Mouse (Mus musculus) NIH3T3 (cell line): Measurements from ENCODE around the gene Fktn.
A peak's percentile ranks its signal among the peaks of the same experiment; 100 is the strongest.
"Not testable (repeated sequence)": the region's sequence is repeated elsewhere in the genome, so short reads cannot be mapped to it uniquely, and the experiment has no call there.

Experiments used
- DNase-seq: peaks from one replicate; pipeline ENCODE4 v3.0.0-alpha.2; 2012; ENCODE audit warnings: low read depth

Gene Fktn

DNA sequence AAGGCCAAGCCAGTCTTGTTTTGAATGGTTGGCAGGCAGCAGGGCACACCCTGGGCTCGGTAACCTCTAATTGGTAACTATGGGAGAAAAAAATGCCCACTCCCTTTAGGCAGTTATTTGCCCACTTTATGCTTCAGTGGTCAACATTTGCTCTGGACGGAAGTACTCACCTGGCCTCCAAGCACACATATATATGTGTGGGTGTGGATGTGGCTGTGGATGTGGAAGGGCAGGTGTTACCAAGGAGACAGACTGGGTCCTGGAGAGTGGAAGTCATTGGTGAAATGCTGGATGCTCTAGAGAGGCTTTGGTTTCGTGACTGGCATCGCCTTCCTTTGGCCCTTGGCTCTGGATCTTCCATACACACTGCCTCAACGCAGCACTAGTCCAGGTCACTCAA lies 58.2 kb downstream of the Fktn start:
- no peak for DNase-seq

GRCm38 (mm10) chr4:53773911-53774310 lies 60.1 kb downstream of the Fktn start:
- DNase-seq = no peak

DNA sequence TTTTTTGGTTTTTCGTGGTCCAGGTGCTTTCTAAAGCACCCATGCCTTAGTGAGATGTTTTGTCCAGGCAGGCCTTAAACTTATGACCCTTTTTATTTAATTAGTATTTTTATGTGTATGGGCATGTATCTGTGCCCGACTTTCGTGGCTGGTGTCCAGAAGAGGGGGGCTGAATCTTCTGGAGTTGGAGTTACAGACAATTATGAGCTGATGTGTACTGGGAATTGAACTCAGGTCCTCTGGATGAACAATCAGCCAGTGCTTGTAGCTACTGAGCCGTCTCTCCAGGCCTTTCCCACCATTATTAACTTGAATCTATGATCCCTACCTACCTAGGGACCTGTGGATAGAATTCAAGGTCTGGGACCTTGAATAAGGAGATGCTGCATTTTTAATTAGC lies 67.6 kb downstream of the Fktn start:
- no peak for DNase-seq

- no peak for DNase-seq
These were observed 68.6 kb downstream of the Fktn start for GRCm38 (mm10) chr4:53782216-53783070.

DNA sequence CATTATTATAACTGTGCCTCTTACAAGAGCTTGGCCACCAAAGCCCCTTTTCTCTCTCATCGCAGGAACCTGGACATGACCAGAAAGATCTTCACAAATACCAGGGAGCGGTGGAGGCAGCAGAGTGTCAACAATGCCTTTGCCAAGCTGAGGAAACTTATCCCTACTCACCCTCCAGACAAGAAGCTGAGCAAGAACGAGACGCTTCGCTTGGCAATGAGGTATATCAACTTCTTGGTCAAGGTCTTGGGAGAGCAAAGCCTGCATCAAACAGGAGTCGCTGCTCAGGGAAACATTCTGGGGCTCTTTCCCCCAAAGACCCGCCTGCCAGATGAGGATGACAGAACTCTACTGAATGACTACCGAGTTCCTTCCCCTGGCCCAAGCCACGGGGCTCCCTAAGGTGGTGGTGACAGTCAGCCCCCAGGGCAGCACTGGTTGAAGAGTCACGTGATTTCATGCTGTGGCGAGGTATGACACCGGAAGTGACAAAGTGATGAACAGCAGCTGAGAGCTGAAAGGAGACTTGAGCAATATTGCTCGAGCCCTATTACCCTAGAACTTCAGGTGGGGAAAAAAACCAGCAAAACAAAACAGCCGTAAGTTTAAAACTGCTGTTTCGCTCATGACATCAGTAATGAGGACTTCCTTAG lies 72.1 kb downstream of the Fktn start:
- no peak for DNase-seq

DNA sequence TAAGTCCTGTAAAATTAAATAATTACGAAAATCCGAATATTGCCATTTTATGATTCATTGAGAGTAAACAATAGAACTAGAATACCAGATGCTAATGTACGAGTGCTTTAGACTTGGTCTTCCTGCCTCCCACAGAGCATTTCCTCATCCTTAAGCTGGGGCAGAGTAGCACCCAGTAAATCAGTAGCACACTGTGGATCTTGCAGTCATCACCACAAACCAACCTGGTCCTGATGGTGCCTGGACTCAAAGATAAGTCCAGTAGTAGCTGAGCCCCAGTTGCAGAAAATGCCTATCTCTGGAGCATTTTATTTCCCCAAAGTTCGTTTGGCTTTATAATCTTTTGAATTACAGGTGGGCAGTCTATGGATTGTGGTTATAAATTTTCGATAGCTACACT lies 73.1 kb downstream of the Fktn start:
- no peak for DNase-seq

- no peak for DNase-seq
These were observed 75.5 kb downstream of the Fktn start for GRCm38 (mm10) chr4:53789346-53789745.

DNA sequence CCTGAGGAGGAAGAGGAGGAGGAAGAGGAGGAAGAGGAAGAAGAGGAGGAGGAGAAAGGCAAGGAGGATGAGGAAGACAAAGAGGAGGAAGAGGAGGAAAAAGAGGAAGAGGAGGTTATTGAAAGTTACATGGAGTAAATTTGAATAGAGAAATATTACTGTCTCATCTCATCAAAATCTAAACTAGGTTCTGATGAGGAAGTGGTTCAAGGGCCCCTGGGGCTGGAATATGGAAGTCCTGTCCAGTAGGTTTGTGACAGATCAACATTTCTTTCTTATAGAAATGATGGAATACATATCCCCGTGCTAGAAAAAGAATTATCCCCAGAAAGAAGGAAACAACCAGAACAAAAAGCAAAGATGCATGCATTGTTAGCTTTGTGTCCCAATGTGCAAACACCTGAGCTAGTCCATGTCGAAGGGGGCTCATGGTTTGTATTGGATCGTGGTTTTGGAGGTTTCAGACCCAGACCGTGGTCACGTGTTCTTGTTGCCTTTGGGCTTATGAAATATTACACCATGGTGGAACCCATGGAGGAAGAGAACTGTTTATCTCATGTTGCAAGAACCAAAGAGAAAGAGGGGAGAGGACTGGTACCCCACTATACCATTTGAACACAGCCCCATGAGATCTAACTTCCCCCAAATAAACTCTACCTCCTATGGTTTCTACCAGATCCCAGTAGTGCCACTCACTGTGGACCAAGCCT lies 80.6 kb downstream of the Fktn start:
- DNase-seq = no peak

DNA sequence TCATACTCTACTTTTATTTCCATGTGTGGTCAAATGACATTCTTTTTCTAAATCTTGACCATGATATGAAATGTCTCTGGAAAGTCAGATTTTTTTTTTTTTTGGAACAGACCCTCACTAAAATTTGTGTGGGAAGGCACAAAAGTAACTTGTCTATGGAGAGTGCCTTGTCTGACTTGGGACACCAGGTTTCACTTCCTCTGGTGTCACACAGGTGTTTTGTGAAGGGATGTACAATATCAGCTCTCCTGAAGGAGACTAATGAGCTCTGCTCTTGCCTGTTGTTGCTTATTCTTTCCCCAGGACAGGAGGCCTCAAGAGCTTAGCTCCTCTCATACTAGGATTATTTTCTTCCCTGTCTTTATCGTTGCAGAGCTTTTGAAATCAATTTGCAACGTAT lies 81.3 kb downstream of the Fktn start:
- DNase-seq = no peak

GRCm38 (mm10) chr4:53795706-53796105 lies 81.9 kb downstream of the Fktn start:
- no peak for DNase-seq

- DNase-seq = no peak
These were observed 83.3 kb downstream of the Fktn start for GRCm38 (mm10) chr4:53796865-53797772.

DNA sequence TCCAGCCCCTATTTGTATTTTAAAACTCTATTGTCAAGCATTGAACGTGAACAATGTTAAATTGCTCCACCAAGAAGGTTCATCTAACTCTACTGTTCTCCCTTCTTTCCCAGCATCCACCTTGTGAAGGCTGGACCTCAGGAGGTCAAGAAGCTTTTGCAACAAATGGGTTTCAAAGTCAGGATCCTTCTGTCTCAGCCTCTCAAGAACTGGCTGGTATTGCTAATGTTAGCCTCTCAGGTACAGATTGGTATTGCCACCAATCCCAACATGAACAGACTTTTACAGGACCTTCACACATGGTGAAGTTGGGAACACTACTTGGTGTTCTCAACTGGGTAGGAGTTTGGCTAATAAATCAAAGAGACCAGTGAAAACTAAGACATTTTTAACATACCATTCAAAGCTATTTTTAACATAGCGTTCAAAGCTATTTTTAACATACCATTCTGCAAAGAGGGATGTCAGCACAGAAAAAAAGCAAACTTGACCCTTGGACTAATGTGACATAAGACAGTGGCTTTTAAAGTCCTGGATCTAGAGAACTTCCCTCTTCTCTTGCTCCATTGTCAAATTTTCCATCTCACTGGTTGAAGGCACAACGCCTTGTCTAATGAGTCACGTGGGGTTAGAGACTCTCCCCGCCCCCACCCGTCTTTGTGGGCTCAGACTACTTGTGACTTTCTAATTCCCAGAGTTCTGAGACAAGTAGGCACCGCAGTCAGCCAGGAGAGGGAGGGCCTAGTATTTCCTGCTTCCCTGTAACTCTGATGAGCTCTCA lies 85.3 kb downstream of the Fktn start:
- DNase-seq = peak; percentile 12

DNA sequence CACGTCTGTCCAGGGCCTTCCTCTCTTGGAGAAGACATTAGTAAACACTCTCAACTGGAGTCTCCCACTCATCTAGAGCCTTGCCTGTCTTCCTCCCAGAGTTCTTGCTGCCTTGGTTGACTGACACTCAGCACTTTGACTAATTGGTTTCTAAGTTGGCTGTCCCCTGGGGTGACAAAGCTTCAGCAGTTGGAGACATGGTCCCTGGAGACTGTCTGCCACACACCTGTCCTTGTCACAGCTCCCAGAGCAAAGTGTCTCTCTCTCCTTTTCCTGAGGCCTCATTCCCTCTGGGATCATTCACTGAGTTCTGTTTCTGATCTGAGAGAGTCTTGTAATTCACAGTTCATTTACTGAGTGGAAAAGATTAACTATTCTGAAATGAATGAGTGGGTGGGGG lies 86.0 kb downstream of the Fktn start:
- DNase-seq = no peak

- DNase-seq = not testable (repeated sequence)
These were observed 89.9 kb downstream of the Fktn start for GRCm38 (mm10) chr4:53803674-53804073.

GRCm38 (mm10) chr4:53806428-53806827 lies 92.6 kb downstream of the Fktn start:
- not testable (repeated sequence) for DNase-seq

GRCm38 (mm10) chr4:53818320-53818719 lies 104.5 kb downstream of the Fktn start:
- no peak for DNase-seq

DNA sequence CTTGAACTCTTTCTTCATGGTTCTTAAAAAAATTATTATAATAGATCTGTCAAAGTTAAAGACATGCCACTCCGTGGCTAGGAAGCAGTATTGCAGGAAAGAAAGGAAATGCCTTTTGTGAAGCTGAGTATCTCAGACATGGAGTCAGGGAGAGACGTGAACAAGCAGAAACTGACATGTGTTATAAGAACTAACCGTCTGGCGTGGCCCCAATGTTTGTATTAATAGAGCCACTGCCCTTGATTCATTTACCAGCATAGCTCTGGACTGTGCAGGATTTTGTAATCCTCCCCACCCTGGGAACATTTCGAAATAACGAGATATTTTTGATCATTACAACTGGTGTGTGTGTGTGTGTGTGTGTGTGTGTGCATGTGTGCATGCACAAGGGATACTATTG lies 109.9 kb downstream of the Fktn start:
- DNase-seq = peak; percentile 87

GRCm38 (mm10) chr4:53824831-53825230 lies 111.0 kb downstream of the Fktn start:
- no peak for DNase-seq

- DNase-seq = peak; percentile 83
These were observed 112.2 kb downstream of the Fktn start, which contains the start of gene Tmem38b for GRCm38 (mm10) chr4:53825821-53826605. Gene Tmem38b (plus strand): TSS chr4:53826045.

DNA sequence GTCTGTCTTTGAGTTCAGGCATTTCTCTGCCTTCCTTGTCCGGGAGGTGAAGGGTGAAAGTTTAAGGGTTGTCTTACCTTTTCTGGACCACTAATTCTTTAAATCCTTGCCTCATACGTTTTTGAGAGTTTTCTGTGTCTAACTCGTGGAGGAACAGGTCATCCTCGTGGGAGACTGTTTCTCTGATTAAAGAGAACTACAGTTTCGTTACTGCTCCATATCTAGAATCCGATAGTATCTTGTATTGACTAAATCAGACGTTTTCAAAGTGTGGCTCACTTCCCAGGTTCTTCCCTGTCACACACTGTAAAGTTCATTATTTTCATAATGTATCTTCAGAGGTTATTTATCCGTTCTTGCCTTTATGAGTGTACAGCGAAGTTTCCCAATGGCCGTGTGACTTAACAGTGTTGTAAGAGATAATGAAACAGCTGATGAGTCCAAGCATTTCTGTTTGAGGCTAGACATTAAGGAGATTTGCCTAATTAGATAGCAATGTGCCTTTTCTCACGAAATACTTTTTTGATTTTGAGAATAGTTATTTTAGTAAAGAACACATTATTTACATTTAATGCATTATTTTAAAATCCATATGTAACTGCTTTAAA lies 112.9 kb downstream of the Fktn start:
- peak; percentile 17 for DNase-seq
